Mouse (Mus musculus) hindbrain, embryonic 15.5 days (tissue): ENCODE measurements around the gene Sord. TPM values are rescaled to one million over a fixed set of nuclear protein-coding genes. Genes with fewer than 3 reads are reported as not detected.
A peak's percentile ranks its signal among the peaks of the same experiment; 100 is the strongest.

Source experiments
- ATAC-seq: fragments of 200-750 bp; cut with Nextera tagmentation; 2 replicates; pipeline ENCODE4 v1.8.0; 2017; ENCODE audit warnings: low read depth, moderate number of reproducible peaks, moderate TSS enrichment; ENCODE audit not compliant: low FRiP score
- H3K27ac ChIP-seq: fragments of 300-500 bp; sonication (generic); replicated peaks from 2 replicates; pipeline ENCODE4 v1.5.1; 2015; ENCODE audit warnings: mild to moderate bottlenecking, inconsistent platforms
- H3K27me3 ChIP-seq: fragments of 300-500 bp; sonication (generic); 2 replicates; pipeline ENCODE4 v1.6.1; 2015; ENCODE audit warnings: control low read depth, inconsistent platforms
- H3K36me3 ChIP-seq: fragments of 300-500 bp; sonication (generic); 2 replicates; pipeline ENCODE4 v1.6.1; 2015; ENCODE audit warnings: control low read depth, inconsistent platforms
- H3K4me1 ChIP-seq: fragments of 300-500 bp; sonication (generic); replicated peaks from 2 replicates; pipeline ENCODE4 v1.6.1; 2015; ENCODE audit warnings: control low read depth, inconsistent platforms
- H3K4me2 ChIP-seq: fragments of 300-500 bp; sonication (generic); 2 replicates; pipeline ENCODE4 v1.6.1; 2015; ENCODE audit warnings: moderate library complexity, mild to moderate bottlenecking, inconsistent platforms
- H3K4me3 ChIP-seq: fragments of 300-500 bp; sonication (generic); 2 replicates; pipeline ENCODE4 v1.5.1; 2015; ENCODE audit warnings: mild to moderate bottlenecking, inconsistent platforms
- H3K9ac ChIP-seq: fragments of 300-500 bp; sonication (generic); 2 replicates; pipeline ENCODE4 v1.6.1; 2015; ENCODE audit warnings: inconsistent platforms
- H3K9me3 ChIP-seq: fragments of 300-500 bp; sonication (generic); 2 replicates; pipeline ENCODE4 v1.6.1; 2016; ENCODE audit warnings: control low read depth, inconsistent platforms
- WGBS: fragments of 180-500 bp; shearing (Covaris S2); methylation state at CpG from one replicate; pipeline ENCODE4 v1.1.7; 2015; 5-methylcytosine and 5-hydroxymethylcytosine counted together
- polyA plus RNA-seq: library from polyadenylated mRNA; unstranded; fragments of >200 nt; fragmentation: Nextera tagmentation; extraction: Ambion mirVana; gene quantifications from 2 replicates; pipeline ENCODE4 v1.2.1, GENCODE M21; 2015

Sord gene
- polyA plus RNA-seq, 1 experiment from 2014 or later = 23.7 TPM

GRCm38 (mm10) chr2:122309647-122310046 is 75.1 kb downstream of the Sord start:
- ATAC-seq = no peak
- WGBS = 34% methylated on average over 3 of the region's 3 CpGs
- peaks cover 25% of the 10 kb centered on the region for H3K27me3 ChIP-seq

DNA sequence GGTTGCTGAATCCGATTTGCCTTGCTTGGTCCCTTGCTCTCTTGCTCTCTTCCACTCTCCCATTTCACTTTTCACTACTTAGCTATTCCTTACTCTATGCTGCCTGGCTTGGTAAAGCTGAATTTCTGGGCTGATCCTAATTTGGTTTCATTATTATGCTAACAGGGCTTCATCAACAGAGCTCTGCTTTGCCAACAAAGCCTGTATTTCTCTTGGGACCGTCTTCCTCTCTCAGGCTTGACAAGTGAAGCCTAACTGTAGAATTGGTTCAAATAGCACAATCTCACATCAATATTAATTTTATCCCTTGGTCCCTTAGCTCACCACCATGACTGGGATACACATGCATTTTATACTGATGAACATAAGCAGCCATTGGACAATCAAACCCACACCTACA is 77.0 kb downstream of the Sord start:
- Histone ChIP-seq H3K4me3 (no peak overlapping the region), H3K4me2 (no peak overlapping the region), H3K4me1 (peaks cover 11% of the 10 kb centered on the region; the same call in 1 of the 2 replicates), H3K27me3 (peaks cover 24% of the 10 kb centered on the region), H3K27ac (no peak overlapping the region), H3K9me3 (no peaks in the 10 kb centered on the region), H3K36me3 (no peaks in the 10 kb centered on the region), H3K9ac (no peak overlapping the region)
- WGBS = 41% methylated on average over 2 of the region's 2 CpGs
- ATAC-seq = no peak

More at GRCm38 (mm10) chr2:122309647-122310046, 75.1 kb downstream of the Sord start:
- Histone ChIP-seq H3K9ac (no peak overlapping the region), H3K4me3 (no peak overlapping the region), H3K4me2 (no peak overlapping the region), H3K9me3 (no peaks in the 10 kb centered on the region), H3K36me3 (no peaks in the 10 kb centered on the region), H3K27ac (no peak overlapping the region), H3K4me1 (peaks cover 11% of the 10 kb centered on the region; the same call in 1 of the 2 replicates)

DNA sequence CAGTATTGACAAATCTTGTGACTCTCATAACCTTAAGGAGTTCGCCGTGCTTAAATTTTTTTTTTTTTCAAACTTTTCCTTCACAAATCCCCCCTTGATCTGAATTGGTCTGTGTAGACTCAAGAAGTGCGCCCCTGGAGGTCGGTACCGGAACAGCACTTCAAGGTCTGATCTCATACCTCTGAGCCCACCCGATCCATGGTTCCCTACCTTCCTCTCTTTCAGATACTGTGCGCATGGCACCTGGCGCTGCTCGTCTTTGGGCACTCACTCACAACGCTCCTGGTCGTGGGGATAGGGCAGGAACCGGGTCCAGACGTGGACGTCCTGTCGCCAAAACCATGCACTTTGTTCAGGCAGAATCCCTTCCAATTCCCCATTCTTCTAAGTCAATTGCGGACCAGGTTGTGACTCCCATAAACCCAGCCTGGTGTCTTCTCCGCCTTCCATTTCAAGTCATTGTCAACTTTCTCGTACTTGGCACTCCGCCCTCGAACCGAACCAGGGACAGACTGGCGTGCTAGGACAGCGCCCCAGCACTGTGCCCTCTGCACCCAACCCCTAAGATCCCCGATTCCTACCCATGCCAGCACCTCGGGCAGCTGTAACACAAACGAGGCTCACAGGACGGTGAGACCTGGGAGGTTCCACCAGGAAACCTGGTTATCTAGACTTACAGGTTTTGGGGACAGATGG is 78.3 kb downstream of the Sord start:
- peak; percentile 51; the same call in 1 of the 2 replicates for ATAC-seq
- Histone ChIP-seq H3K9ac (no peak overlapping the region), H3K9me3 (no peaks in the 10 kb centered on the region), H3K36me3 (no peaks in the 10 kb centered on the region), H3K27ac (no peak overlapping the region), H3K27me3 (peaks cover 22% of the 10 kb centered on the region), H3K4me1 (peaks cover 11% of the 10 kb centered on the region; the same call in 1 of the 2 replicates), H3K4me2 (peak overlapping the region; percentile 44), H3K4me3 (peak overlapping the region; percentile 17)
- WGBS = 5% methylated on average over 27 of the region's 27 CpGs

GRCm38 (mm10) chr2:122313536-122313935 is 79.0 kb downstream of the Sord start, which contains the start of gene Duoxa1:
Gene Duoxa1, minus strand, starts transcription at chr2:122313730.
- H3K36me3 ChIP-seq = no peaks in the 10 kb centered on the region
- no peaks in the 10 kb centered on the region for H3K9me3 ChIP-seq
- WGBS = 3% methylated on average over 24 of the region's 24 CpGs
- peaks cover 11% of the 10 kb centered on the region; the same call in 1 of the 2 replicates for H3K4me1 ChIP-seq
- H3K4me3 ChIP-seq = peak within 1 kb of the TSS; percentile 17
- H3K27me3 ChIP-seq = peaks cover 22% of the 10 kb centered on the region
- no peak within 1 kb of the TSS for H3K9ac ChIP-seq
- H3K4me2 ChIP-seq = peak within 1 kb of the TSS; percentile 44
- no peak within 1 kb of the TSS for H3K27ac ChIP-seq
- ATAC-seq = peak; percentile 48; the same call in 1 of the 2 replicates

Other genes starting within 250 kb of the Sord start
- gene Eif3j1, start 206.2 kb upstream of the Sord start, polyA plus RNA-seq = 10.7 and 11.8 TPM in 2 replicates
- 6.8 and 8.2 TPM in 2 replicates for gene Spg11, start 116.4 kb upstream of the Sord start, polyA plus RNA-seq
- 108 and 143 TPM in 2 replicates for gene B2m, start 87.1 kb upstream of the Sord start, polyA plus RNA-seq
- not detected in 2 replicates for gene Trim69, start 74.0 kb upstream of the Sord start, polyA plus RNA-seq
- 0.07 TPM in 1 of 2 replicates, not detected in the other for gene Patl2, start 48.6 kb upstream of the Sord start, polyA plus RNA-seq
- gene Terb2, start 48.5 kb upstream of the Sord start, polyA plus RNA-seq = 0.09 TPM in 1 of 2 replicates, not detected in the other
- not detected in 2 replicates for gene Duox2, start 63.7 kb downstream of the Sord start, polyA plus RNA-seq
- 0.12 and 0.26 TPM in 2 replicates for gene Duoxa2, start 64.2 kb downstream of the Sord start, polyA plus RNA-seq
- gene Duoxa1, start 79.0 kb downstream of the Sord start, polyA plus RNA-seq = 0.23 and 0.52 TPM in 2 replicates
- 0.14 and 0.16 TPM in 2 replicates for gene Duox1, start 80.9 kb downstream of the Sord start, polyA plus RNA-seq
- 11.1 and 12.6 TPM in 2 replicates for gene Shf, start 134.4 kb downstream of the Sord start, polyA plus RNA-seq
- 0.14 TPM in 1 of 2 replicates, not detected in the other for gene Slc28a2, start 191.7 kb downstream of the Sord start, polyA plus RNA-seq